Mouse (Mus musculus) liver, embryonic 14.5 days (tissue): Measurements from ENCODE around the gene Gtf3a.

Experiments used
- CTCF ChIP-seq: IDR thresholded peaks from 2 replicates; pipeline ENCODE4 v1.5.1; 2016; ENCODE audit warnings: antibody characterized with exemption, low read depth, control low read depth
- EP300 ChIP-seq: IDR thresholded peaks from 2 replicates; pipeline ENCODE4 v1.6.1; 2016; ENCODE audit warnings: antibody characterized with exemption, low read depth

- TF ChIP-seq CTCF: no peak
- no peak for TF ChIP-seq EP300
These were observed 5.5 kb upstream of the Gtf3a start for GRCm38 (mm10) chr5:146942965-146943364.
